Mouse (Mus musculus) limb, embryonic 11.5 days (tissue): ENCODE measurements around the gene Dock4. TPM values are rescaled to one million over a fixed set of nuclear protein-coding genes. Genes with fewer than 3 reads are reported as not detected.

Experiments
- ATAC-seq: fragments of 200-750 bp; cut with Nextera tagmentation; 2 replicates; pipeline ENCODE4 v1.8.0; 2017; ENCODE audit warnings: low read depth; ENCODE audit not compliant: insufficient number of reproducible peaks, low FRiP score, low TSS enrichment
- DNase-seq: peaks from one replicate; pipeline ENCODE4 v3.0.0-alpha.2; 2015; ENCODE audit warnings: low spot score
- H3K27ac ChIP-seq: fragments of 300-500 bp; sonication (generic); replicated peaks from 2 replicates; pipeline ENCODE4 v1.5.1; 2014; ENCODE audit warnings: low read depth, mild to moderate bottlenecking, low read length
- H3K27me3 ChIP-seq: fragments of 300-500 bp; sonication (generic); 2 replicates; pipeline ENCODE4 v1.6.1; 2014; ENCODE audit warnings: mild to moderate bottlenecking, low read length, mixed read lengths; ENCODE audit not compliant: control insufficient read depth, insufficient read depth
- H3K36me3 ChIP-seq: fragments of 300-500 bp; sonication (generic); 2 replicates; pipeline ENCODE4 v1.6.1; 2014; ENCODE audit warnings: mild to moderate bottlenecking, low read length, moderate library complexity, mixed read lengths; ENCODE audit not compliant: control insufficient read depth, insufficient read depth
- H3K4me1 ChIP-seq: fragments of 300-500 bp; sonication (generic); 2 replicates; pipeline ENCODE4 v1.6.1; 2014; ENCODE audit warnings: low read length, mixed read lengths; ENCODE audit not compliant: control insufficient read depth, insufficient read depth
- H3K4me2 ChIP-seq: fragments of 300-500 bp; sonication (generic); 2 replicates; pipeline ENCODE4 v1.6.1; 2014; ENCODE audit warnings: low read depth, mild to moderate bottlenecking, moderate library complexity; ENCODE audit not compliant: severe bottlenecking
- H3K4me3 ChIP-seq: fragments of 300-500 bp; sonication (generic); 2 replicates; pipeline ENCODE4 v1.5.1; 2014; ENCODE audit warnings: low read depth, low read length
- H3K9ac ChIP-seq: fragments of 300-500 bp; sonication (generic); 2 replicates; pipeline ENCODE4 v1.6.1; 2014; ENCODE audit warnings: mild to moderate bottlenecking, low read length
- H3K9me3 ChIP-seq: fragments of 300-500 bp; sonication (generic); 2 replicates; pipeline ENCODE4 v1.6.1; 2016; ENCODE audit warnings: low read length; ENCODE audit not compliant: control insufficient read depth
- WGBS: fragments of 180-500 bp; shearing (Covaris S2); extraction: QIAGEN DNeasy Blood & Tissue Kit; methylation state at CpG from one replicate; pipeline ENCODE4 v1.1.7; 2014; 5-methylcytosine and 5-hydroxymethylcytosine counted together
- polyA plus RNA-seq: library from polyadenylated mRNA; unstranded; fragments of >200 nt; fragmentation: Nextera tagmentation; extraction: Ambion mirVana; gene quantifications from 2 replicates; pipeline ENCODE4 v1.2.1, GENCODE M21; 2014

Dock4 gene
- polyA plus RNA-seq, 1 experiment from 2014 or later: 13.5 TPM

- Histone ChIP-seq H3K27me3 (no peaks in the 10 kb centered on the region), H3K9me3 (no peaks in the 10 kb centered on the region), H3K36me3 (no peaks in the 10 kb centered on the region), H3K27ac (no peak overlapping the region), H3K9ac (no peak overlapping the region), H3K4me3 (no peak overlapping the region), H3K4me2 (no peak overlapping the region), H3K4me1 (no peaks in the 10 kb centered on the region)
- ATAC-seq: no peak
- DNase-seq: no peak
- WGBS: 93% methylated on average over 1 of the region's 1 CpGs
Observed at GRCm38 (mm10) chr12:40707108-40707507, 261.4 kb downstream of the Dock4 start.

DNA sequence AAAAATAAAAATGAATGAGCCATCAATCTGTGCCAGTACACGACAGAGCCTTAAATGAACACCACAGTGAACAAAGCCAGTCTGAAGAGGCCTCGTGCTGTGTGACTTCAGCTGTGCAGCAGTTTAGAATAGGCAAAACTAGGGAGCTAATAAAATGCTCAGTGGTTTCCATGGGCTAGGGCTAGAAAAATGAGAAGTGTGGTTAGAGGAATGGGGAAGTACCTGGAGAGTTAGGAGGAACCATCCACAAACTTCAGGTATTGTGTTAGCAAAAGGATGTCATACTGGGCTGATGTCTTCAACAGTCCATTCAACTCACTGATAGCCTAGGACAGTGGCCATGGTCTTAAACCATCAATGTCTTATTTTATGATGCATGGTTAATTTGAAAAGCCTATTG is 263.3 kb downstream of the Dock4 start:
- 91% methylated on average over 2 of the region's 2 CpGs for whole genome bisulfite sequencing

GRCm38 (mm10) chr12:40712235-40712634 is 266.5 kb downstream of the Dock4 start:
- Histone ChIP-seq H3K9ac (no peak overlapping the region), H3K4me1 (no peaks in the 10 kb centered on the region), H3K4me3 (no peak overlapping the region), H3K9me3 (no peaks in the 10 kb centered on the region), H3K4me2 (no peak overlapping the region), H3K27me3 (no peaks in the 10 kb centered on the region), H3K36me3 (no peaks in the 10 kb centered on the region), H3K27ac (no peak overlapping the region)
- no peak for DNase-seq
- ATAC-seq: no peak
- WGBS: 86% methylated on average over 3 of the region's 3 CpGs

More for the DNA sequence above, 263.3 kb downstream of the Dock4 start:
- ATAC-seq: no peak
- Histone ChIP-seq H3K36me3 (no peaks in the 10 kb centered on the region), H3K9ac (no peak overlapping the region), H3K4me2 (no peak overlapping the region), H3K27me3 (no peaks in the 10 kb centered on the region), H3K27ac (no peak overlapping the region), H3K4me3 (no peak overlapping the region), H3K9me3 (no peaks in the 10 kb centered on the region), H3K4me1 (no peaks in the 10 kb centered on the region)
- no peak for DNase-seq

- Histone ChIP-seq H3K27me3 (no peaks in the 10 kb centered on the region), H3K9me3 (no peaks in the 10 kb centered on the region), H3K36me3 (no peaks in the 10 kb centered on the region), H3K4me1 (no peaks in the 10 kb centered on the region), H3K9ac (no peak overlapping the region), H3K4me3 (no peak overlapping the region), H3K4me2 (no peak overlapping the region), H3K27ac (no peak overlapping the region)
- DNase-seq (no peak), ATAC-seq (no peak)
- 77% methylated on average over 5 of the region's 5 CpGs for WGBS
Observed at GRCm38 (mm10) chr12:40714288-40714687, 268.5 kb downstream of the Dock4 start.

DNA sequence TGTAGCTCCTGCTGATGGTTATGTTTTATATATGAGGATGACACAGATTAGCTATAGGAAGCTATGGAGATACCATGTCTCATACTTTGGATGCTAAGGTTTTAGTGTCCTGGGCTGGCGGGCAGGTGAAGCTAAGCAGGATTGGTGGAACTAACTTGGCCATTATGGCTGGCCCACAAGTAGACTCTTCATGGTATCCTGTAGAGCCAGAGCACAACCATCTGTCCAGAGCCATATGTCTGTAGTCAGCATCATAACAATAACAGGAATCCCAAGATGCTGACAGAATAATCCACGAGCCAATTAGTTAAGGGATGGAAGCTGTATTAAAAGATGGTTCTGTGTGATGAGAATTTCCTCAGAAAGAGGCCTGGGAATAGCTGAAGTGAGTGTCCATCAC is 269.4 kb downstream of the Dock4 start:
- H3K4me1 ChIP-seq: no peaks in the 10 kb centered on the region
- DNase-seq: no peak
- no peak overlapping the region for H3K4me2 ChIP-seq
- 88% methylated on average over 2 of the region's 2 CpGs for WGBS
- no peak overlapping the region for H3K27ac ChIP-seq
- no peak for ATAC-seq
- H3K9ac ChIP-seq: no peak overlapping the region
- H3K9me3 ChIP-seq: no peaks in the 10 kb centered on the region
- no peak overlapping the region for H3K4me3 ChIP-seq
- no peaks in the 10 kb centered on the region for H3K36me3 ChIP-seq
- no peaks in the 10 kb centered on the region for H3K27me3 ChIP-seq

DNA sequence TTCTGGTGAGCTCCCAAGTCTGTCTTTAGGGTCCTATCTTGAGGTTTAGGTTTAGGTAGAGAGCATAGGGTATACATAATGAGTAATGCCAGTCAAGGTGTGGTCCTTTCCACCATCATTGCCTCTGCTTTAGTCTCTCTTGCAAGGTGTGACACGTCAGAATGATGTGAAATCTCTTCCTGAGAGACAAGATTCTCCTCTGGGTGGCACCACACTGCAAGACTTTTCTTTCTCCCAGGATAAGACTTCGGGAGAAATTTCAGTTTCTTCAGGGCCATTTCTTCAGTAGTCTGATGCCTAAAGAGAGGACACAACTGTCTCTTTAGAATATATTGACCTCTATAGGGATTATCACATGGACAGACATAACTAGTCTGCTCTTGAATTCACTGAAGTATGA is 282.6 kb downstream of the Dock4 start:
- Histone ChIP-seq H3K4me2 (no peak overlapping the region), H3K36me3 (no peaks in the 10 kb centered on the region), H3K9me3 (no peaks in the 10 kb centered on the region), H3K4me1 (no peaks in the 10 kb centered on the region), H3K9ac (no peak overlapping the region), H3K4me3 (no peak overlapping the region), H3K27ac (no peak overlapping the region), H3K27me3 (no peaks in the 10 kb centered on the region)
- ATAC-seq: no peak
- 81% methylated on average over 2 of the region's 2 CpGs for WGBS
- DNase-seq: no peak

DNA sequence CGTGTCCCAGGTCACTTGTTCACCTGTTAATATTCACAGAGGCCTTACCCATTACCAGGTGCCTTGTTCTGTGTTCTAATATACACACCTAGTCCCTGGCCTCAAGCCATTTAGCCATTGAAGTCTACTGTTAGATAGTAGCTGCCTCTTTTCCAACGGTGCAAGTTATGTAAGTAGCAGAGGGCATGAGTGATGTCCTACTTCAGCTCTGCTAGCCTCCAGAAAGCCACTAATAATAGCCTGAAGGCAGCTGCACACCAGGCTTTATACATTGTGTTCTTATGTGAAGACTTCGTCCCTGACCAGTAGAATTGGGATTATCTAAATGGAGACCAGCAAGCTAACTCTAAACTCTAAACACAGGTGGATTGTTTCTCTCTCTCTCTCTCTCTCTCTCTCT is 285.0 kb downstream of the Dock4 start:
- no peak overlapping the region for H3K27ac ChIP-seq
- 83% methylated on average over 3 of the region's 3 CpGs for WGBS

GRCm38 (mm10) chr12:40745501-40745900 is 299.7 kb downstream of the Dock4 start:
- no peak overlapping the region for H3K9ac ChIP-seq
- H3K4me1 ChIP-seq: no peaks in the 10 kb centered on the region
- H3K9me3 ChIP-seq: no peaks in the 10 kb centered on the region
- no peak overlapping the region for H3K4me2 ChIP-seq
- no peak overlapping the region for H3K27ac ChIP-seq
- H3K27me3 ChIP-seq: no peaks in the 10 kb centered on the region
- H3K36me3 ChIP-seq: no peaks in the 10 kb centered on the region
- ATAC-seq: no peak
- 84% methylated on average over 7 of the region's 7 CpGs for WGBS
- DNase-seq: no peak
- H3K4me3 ChIP-seq: no peak overlapping the region

More for the DNA sequence above, 285.0 kb downstream of the Dock4 start:
- H3K9ac ChIP-seq: no peak overlapping the region
- no peak overlapping the region for H3K4me2 ChIP-seq
- H3K4me1 ChIP-seq: no peaks in the 10 kb centered on the region
- DNase-seq (no peak), ATAC-seq (no peak)
- H3K4me3 ChIP-seq: no peak overlapping the region
- H3K9me3 ChIP-seq: no peaks in the 10 kb centered on the region
- H3K27me3 ChIP-seq: no peaks in the 10 kb centered on the region
- no peaks in the 10 kb centered on the region for H3K36me3 ChIP-seq

DNA sequence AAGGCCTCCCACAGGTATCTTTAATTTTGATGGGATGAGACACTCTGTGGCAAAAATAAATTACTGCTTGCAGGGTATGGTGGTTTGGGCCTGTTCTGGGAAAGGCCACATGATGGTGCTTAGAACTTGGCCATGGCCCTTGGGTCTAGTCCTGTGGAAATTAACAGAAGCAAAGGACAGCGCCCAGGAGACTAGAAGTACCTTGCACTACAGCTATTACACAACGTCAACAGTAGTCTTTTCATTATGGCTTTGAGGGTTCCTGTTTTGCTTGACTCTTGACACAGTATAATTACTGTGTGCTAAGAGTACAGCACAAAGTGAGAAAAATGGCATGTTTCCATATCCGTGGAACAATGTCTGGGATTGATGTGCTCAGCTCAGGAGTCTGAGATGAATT is 300.3 kb downstream of the Dock4 start:
- no peaks in the 10 kb centered on the region for H3K27me3 ChIP-seq
- WGBS: 89% methylated on average over 3 of the region's 3 CpGs
- no peaks in the 10 kb centered on the region for H3K36me3 ChIP-seq
- H3K9me3 ChIP-seq: no peaks in the 10 kb centered on the region
- H3K4me2 ChIP-seq: no peak overlapping the region
- no peaks in the 10 kb centered on the region for H3K4me1 ChIP-seq
- DNase-seq (no peak), ATAC-seq (no peak)
- H3K4me3 ChIP-seq: no peak overlapping the region
- no peak overlapping the region for H3K27ac ChIP-seq
- no peak overlapping the region for H3K9ac ChIP-seq
